Mouse (Mus musculus) retina, embryonic 14.5 days (tissue): ENCODE measurements at regions not wholly inside any gene's neighbourhood (a gene's known extent, or its start where the extent isn't known, plus 50 kb on each side); places are given as distances from the start of the nearest gene placed in this dataset.

ENCODE experiments used
- DNase-seq: peaks from one replicate; pipeline ENCODE4 v3.0.0-alpha.2; 2015; ENCODE audit warnings: low spot score

GRCm38 (mm10) chr7:58919863-58920262, 263.9 kb downstream of the Atp10a start:
- no peak for DNase-seq

GRCm38 (mm10) chr7:58920283-58920682, 264.3 kb downstream of the Atp10a start:
- DNase-seq, result no peak

DNA sequence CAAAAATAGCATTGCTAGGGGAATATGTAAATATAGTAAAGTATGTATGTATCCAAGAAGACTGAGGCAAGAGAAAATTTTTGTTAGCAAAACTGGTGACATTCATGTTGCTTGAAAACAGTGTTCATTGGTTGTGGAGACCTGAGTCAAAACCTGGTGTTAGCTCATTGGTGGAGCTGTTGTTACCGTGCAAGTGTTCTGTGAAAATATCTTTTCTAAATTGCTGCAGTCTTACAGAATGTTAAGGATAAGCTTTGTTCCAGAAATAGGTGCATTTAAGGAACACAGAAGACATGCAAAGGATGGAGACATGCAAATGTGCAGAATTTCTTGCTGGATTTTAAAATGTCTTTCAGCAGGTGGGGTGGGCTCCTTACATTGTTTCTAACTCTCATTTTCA, 269.0 kb downstream of the Atp10a start:
- DNase-seq, result no peak

DNA sequence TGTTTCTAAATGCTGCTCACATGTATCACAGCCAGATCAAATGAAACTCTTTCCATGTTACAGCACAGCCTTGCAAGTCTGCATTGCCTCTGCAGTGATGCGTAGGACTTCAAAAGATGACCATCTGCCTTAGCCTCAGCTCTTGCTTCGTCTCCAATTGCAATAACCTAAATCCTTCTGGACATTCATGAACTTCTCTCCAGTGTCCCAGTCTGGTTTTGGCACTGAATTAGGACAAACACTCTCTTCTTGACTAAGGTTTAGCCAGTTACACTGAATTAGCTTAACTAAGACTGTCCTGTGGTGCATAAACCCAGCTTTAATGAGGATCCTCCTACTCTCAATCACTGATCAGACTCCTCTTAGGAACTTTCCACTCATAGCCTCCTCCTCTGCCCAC, 269.4 kb downstream of the Atp10a start:
- DNase-seq, result no peak

GRCm38 (mm10) chr7:58957448-58957847, 271.1 kb upstream of the Ube3a start:
- DNase-seq, result no peak

- DNase-seq, result no peak
These were observed 221.4 kb upstream of the Ube3a start for GRCm38 (mm10) chr7:59007196-59007595.

GRCm38 (mm10) chr7:59013449-59014301, 214.9 kb upstream of the Ube3a start:
- no peak for DNase-seq

- DNase-seq, result peak; percentile 2
These were observed 214.3 kb upstream of the Ube3a start for GRCm38 (mm10) chr7:59014302-59014677.

GRCm38 (mm10) chr7:59027437-59027836, 201.1 kb upstream of the Ube3a start:
- no peak for DNase-seq
